Mouse (Mus musculus): ENCODE results near the gene Hc.

DNA sequence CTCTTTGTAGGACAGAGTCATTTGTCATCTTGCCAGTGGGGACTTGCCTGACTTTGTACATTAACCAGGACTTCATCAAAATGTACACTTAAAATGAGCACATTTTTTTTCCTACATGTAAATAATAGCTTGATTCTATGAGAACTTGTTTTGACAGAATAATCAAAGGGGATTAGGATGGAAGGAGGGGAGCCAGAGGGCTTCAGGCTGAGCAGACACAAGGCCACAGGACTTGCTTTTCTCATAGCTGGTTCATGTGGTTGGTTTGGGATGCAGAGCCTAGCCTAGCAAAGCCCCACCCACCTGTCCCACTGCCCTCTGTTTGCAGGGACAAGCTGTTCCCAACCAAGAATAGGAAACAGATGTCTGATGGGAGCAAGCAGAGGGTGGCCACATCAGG is 109.8 kb downstream of the Hc start:
- TF ChIP-seq POLR2A (IDR thresholded peaks at IDR 0.05; ENCODE audit: borderline replicate concordance, extremely low read depth, insufficient read depth, insufficient read length, poor library complexity, severe bottlenecking) (no peak), CTCF (IDR thresholded peaks at IDR 0.05; ENCODE audit: borderline replicate concordance, extremely low read depth, insufficient read depth, insufficient read length) (no peak)

Measured in brain, embryonic 14.5 days (tissue).